Mouse (Mus musculus) liver, embryonic 14.5 days (tissue): ENCODE data around the gene Icam5. TPM values are rescaled to one million over a fixed set of nuclear protein-coding genes. Genes with fewer than 3 reads are reported as not detected.

Experiments
- ATAC-seq: fragments of 200-750 bp; cut with Nextera tagmentation; 2 replicates; pipeline ENCODE4 v1.8.0; 2017; ENCODE audit warnings: moderate number of reproducible peaks, mild to moderate bottlenecking, moderate library complexity; ENCODE audit not compliant: insufficient read depth
- DNase-seq, 3 experiments: peaks; one replicate each; pipeline ENCODE4 v3.0.0-alpha.2; 2012 to 2013; ENCODE audit warnings: low read depth in 3 of 3, low spot score in 3 of 3
- H3K27ac ChIP-seq: fragments of 300-500 bp; sonication (generic); 2 replicates; pipeline ENCODE4 v1.5.1; 2014; ENCODE audit warnings: moderate library complexity, mild to moderate bottlenecking, control low read depth, inconsistent platforms
- H3K27me3 ChIP-seq: fragments of 300-500 bp; sonication (generic); 2 replicates; pipeline ENCODE4 v1.6.1; 2014; ENCODE audit warnings: mild to moderate bottlenecking, low read length, moderate library complexity; ENCODE audit not compliant: control insufficient read depth, insufficient read depth
- H3K36me3 ChIP-seq: fragments of 300-500 bp; sonication (generic); replicated peaks from 2 replicates; pipeline ENCODE4 v1.6.1; 2014; ENCODE audit warnings: low read depth; ENCODE audit not compliant: control insufficient read depth, insufficient read depth
- H3K4me1 ChIP-seq, 2 experiments: fragments of 200-500 bp in 1 of 2; fragments of 300-500 bp in 1 of 2; sonication (generic) in 1 of 2; replicated peaks; 2 replicates each; pipeline ENCODE4 v1.6.1; 2012 to 2014; ENCODE audit warnings: antibody characterized with exemption in 1 of 2, inconsistent platforms in 1 of 2, low read length in 1 of 2; ENCODE audit not compliant: control insufficient read depth in 2 of 2, insufficient read depth in 2 of 2
- H3K4me2 ChIP-seq: fragments of 300-500 bp; sonication (generic); 2 replicates; pipeline ENCODE4 v1.6.1; 2014; ENCODE audit warnings: low read depth, mild to moderate bottlenecking, control low read depth, moderate library complexity
- H3K4me3 ChIP-seq, 2 experiments: fragments of 200-500 bp in 1 of 2; fragments of 300-500 bp in 1 of 2; sonication (generic) in 1 of 2; 2 replicates each; pipeline ENCODE4 v1.5.1; 2012 to 2014; ENCODE audit warnings: low read depth in 2 of 2, low read length in 2 of 2, mild to moderate bottlenecking in 2 of 2, control low read depth in 1 of 2, inconsistent platforms in 1 of 2, moderate library complexity in 1 of 2; ENCODE audit not compliant: insufficient read depth in 1 of 2
- H3K9ac ChIP-seq: fragments of 300-500 bp; sonication (generic); replicated peaks from 2 replicates; pipeline ENCODE4 v1.6.1; 2014; ENCODE audit warnings: mild to moderate bottlenecking, control low read depth, moderate library complexity
- H3K9me3 ChIP-seq: fragments of 300-500 bp; sonication (generic); 2 replicates; pipeline ENCODE4 v1.6.1; 2016; ENCODE audit warnings: low read length, mixed read lengths; ENCODE audit not compliant: control insufficient read depth
- CTCF ChIP-seq: IDR thresholded peaks from 2 replicates; pipeline ENCODE4 v1.5.1; 2016; ENCODE audit warnings: antibody characterized with exemption, low read depth, control low read depth
- EP300 ChIP-seq: IDR thresholded peaks from 2 replicates; pipeline ENCODE4 v1.6.1; 2016; ENCODE audit warnings: antibody characterized with exemption, low read depth
- WGBS: fragments of 180-500 bp; shearing (Covaris S2); extraction: QIAGEN DNeasy Blood & Tissue Kit; methylation state at CpG from one replicate; pipeline ENCODE4 v1.1.7; 2014; ENCODE audit not compliant: insufficient replicate concordance; 5-methylcytosine and 5-hydroxymethylcytosine counted together
- microRNA counts: library from miRNA; unstranded; fragments of <30 nt; microRNA quantifications from one replicate; lab custom pipeline; 2016
- microRNA-seq: library from miRNA; unstranded; fragments of <30 nt; microRNA quantifications from one replicate; pipeline ENCODE4, GENCODE M21; 2016
- polyA plus RNA-seq, 2 experiments: library from polyadenylated mRNA; depleted of rRNA in 1 of 2; stranded (reverse) in 1 of 2; unstranded in 1 of 2; fragments of >200 nt; fragmentation: Nextera tagmentation in 1 of 2; extraction: Ambion mirVana in 1 of 2; gene quantifications; 2 replicates each; pipeline versions ENCODE4 v1.2.1 to v1.2.3; 2012 to 2014

Icam5 gene
- polyA plus RNA-seq, 2 experiments = 0.28 to 0.87 TPM

GRCm38 (mm10) chr9:21074173-21074572 lies 42.3 kb downstream of the Icam5 start:
- Histone ChIP-seq H3K4me3 (no peak overlapping the region), H3K4me1 (peaks cover 8 to 16% of the 10 kb centered on the region in 2 experiments), H3K9me3 (no peaks in the 10 kb centered on the region), H3K27ac (no peak overlapping the region), H3K4me2 (peak overlapping the region; percentile 95), H3K27me3 (no peaks in the 10 kb centered on the region), H3K9ac (no peak overlapping the region), H3K36me3 (peaks cover 40% of the 10 kb centered on the region)
- WGBS = 71% methylated on average over 1 of the region's 1 CpGs
- ATAC-seq = no peak
- TF ChIP-seq EP300 (no peak), CTCF (no peak)
- no peak for DNase-seq

GRCm38 (mm10) chr9:21075625-21076024 lies 43.8 kb downstream of the Icam5 start:
- Histone ChIP-seq H3K9me3 (no peaks in the 10 kb centered on the region), H3K27me3 (no peaks in the 10 kb centered on the region), H3K9ac (no peak overlapping the region), H3K36me3 (peaks cover 55% of the 10 kb centered on the region), H3K4me3 (no peak overlapping the region), H3K27ac (no peak overlapping the region), H3K4me2 (no peak overlapping the region), H3K4me1 (peaks cover 8 to 16% of the 10 kb centered on the region in 2 experiments)
- TF ChIP-seq EP300 (no peak), CTCF (no peak)
- DNase-seq (no peak), ATAC-seq (no peak)
- WGBS = 83% methylated on average over 3 of the region's 3 CpGs

- peaks cover 92% of the 10 kb centered on the region for H3K36me3 ChIP-seq
- no peak overlapping the region for H3K9ac ChIP-seq
- WGBS = 76% methylated on average over 9 of the region's 9 CpGs
- H3K9me3 ChIP-seq = no peaks in the 10 kb centered on the region
- no peaks in the 10 kb centered on the region; a peak in 1 of 4 replicates for H3K4me1 ChIP-seq
- no peak overlapping the region for H3K4me2 ChIP-seq
- H3K4me3 ChIP-seq = no peak overlapping the region
- H3K27ac ChIP-seq = no peak overlapping the region
- no peak for TF ChIP-seq CTCF
- no peak for TF ChIP-seq EP300
- ATAC-seq = no peak
- H3K27me3 ChIP-seq = no peaks in the 10 kb centered on the region
- no peak for DNase-seq
These were observed 49.3 kb downstream of the Icam5 start for GRCm38 (mm10) chr9:21081127-21081526.

GRCm38 (mm10) chr9:21083324-21083723 lies 51.5 kb downstream of the Icam5 start:
- Histone ChIP-seq H3K27ac (no peak overlapping the region), H3K4me1 (no peaks in the 10 kb centered on the region; a peak in 1 of 4 replicates), H3K27me3 (no peaks in the 10 kb centered on the region), H3K36me3 (peaks cover 92% of the 10 kb centered on the region), H3K4me3 (no peak overlapping the region), H3K4me2 (no peak overlapping the region), H3K9ac (no peak overlapping the region), H3K9me3 (no peaks in the 10 kb centered on the region)
- DNase-seq (no peak), ATAC-seq (peak; percentile 54; the same call in 1 of the 2 replicates)
- no peak for TF ChIP-seq CTCF
- peak; percentile 40; the same call in 1 of the 2 replicates for TF ChIP-seq EP300
- WGBS = 42% methylated on average over 3 of the region's 3 CpGs

MicroRNAs encoded within 50 kb of the gene (microRNA counts, 519-probe panel; counts per million panel counts)
- 69.9 counts per million for microRNA mmu-miR-1900 (lab: Ali Mortazavi, UCI)

Small RNAs within 50 kb of the gene (microRNA-seq; reads per million reads assigned to microRNA genes)
- gene Mir1900 = not detected
- not detected for gene Mir7082

Other genes with a start within 250 kb of the Icam5 start
- gene Col5a3, start 217.0 kb upstream of the Icam5 start, polyA plus RNA-seq (2012; rRNA removed) = 0.05 and 0.08 TPM in 2 replicates
- 0.03 and 0.10 TPM in 2 replicates for gene Col5a3, start 217.0 kb upstream of the Icam5 start, polyA plus RNA-seq (2014; fragmentation: Nextera tagmentation; extraction: Ambion mirVana)
- gene Rdh8, start 213.6 kb upstream of the Icam5 start, polyA plus RNA-seq (2012; rRNA removed) = not detected in 2 replicates
- gene Rdh8, start 213.6 kb upstream of the Icam5 start, polyA plus RNA-seq (2014; fragmentation: Nextera tagmentation; extraction: Ambion mirVana) = not detected in 2 replicates
- 11.5 and 13.0 TPM in 2 replicates for gene A230050P20Rik, start 163.4 kb upstream of the Icam5 start, polyA plus RNA-seq (2012; rRNA removed)
- gene A230050P20Rik, start 163.4 kb upstream of the Icam5 start, polyA plus RNA-seq (2014; fragmentation: Nextera tagmentation; extraction: Ambion mirVana) = 1.1 and 1.7 TPM in 2 replicates
- 8.1 and 9.3 TPM in 2 replicates for gene Angptl6, start 152.3 kb upstream of the Icam5 start, polyA plus RNA-seq (2012; rRNA removed)
- gene Angptl6, start 152.3 kb upstream of the Icam5 start, polyA plus RNA-seq (2014; fragmentation: Nextera tagmentation; extraction: Ambion mirVana) = 6.8 and 7.6 TPM in 2 replicates
- gene Ppan, start 143.9 kb upstream of the Icam5 start, polyA plus RNA-seq (2012; rRNA removed) = 70.6 and 84.8 TPM in 2 replicates
- 50.2 and 56.1 TPM in 2 replicates for gene Ppan, start 143.9 kb upstream of the Icam5 start, polyA plus RNA-seq (2014; fragmentation: Nextera tagmentation; extraction: Ambion mirVana)
- 74.2 and 104 TPM in 2 replicates for gene Eif3g, start 133.4 kb upstream of the Icam5 start, polyA plus RNA-seq (2012; rRNA removed)
- 170 and 181 TPM in 2 replicates for gene Eif3g, start 133.4 kb upstream of the Icam5 start, polyA plus RNA-seq (2014; fragmentation: Nextera tagmentation; extraction: Ambion mirVana)
- 47.6 and 55.9 TPM in 2 replicates for gene Dnmt1, start 72.2 kb upstream of the Icam5 start, polyA plus RNA-seq (2012; rRNA removed)
- 43.1 and 48.6 TPM in 2 replicates for gene Dnmt1, start 72.2 kb upstream of the Icam5 start, polyA plus RNA-seq (2014; fragmentation: Nextera tagmentation; extraction: Ambion mirVana)
- gene S1pr2, start 55.3 kb upstream of the Icam5 start, polyA plus RNA-seq (2012; rRNA removed) = 1.2 and 1.3 TPM in 2 replicates
- gene S1pr2, start 55.3 kb upstream of the Icam5 start, polyA plus RNA-seq (2014; fragmentation: Nextera tagmentation; extraction: Ambion mirVana) = 2.3 and 3.0 TPM in 2 replicates
- gene Mrpl4, start 29.3 kb upstream of the Icam5 start, polyA plus RNA-seq (2012; rRNA removed) = 36.5 and 36.7 TPM in 2 replicates
- 61.3 and 67.7 TPM in 2 replicates for gene Mrpl4, start 29.3 kb upstream of the Icam5 start, polyA plus RNA-seq (2014; fragmentation: Nextera tagmentation; extraction: Ambion mirVana)
- 5.4 and 6.9 TPM in 2 replicates for gene Icam1, start 16.1 kb upstream of the Icam5 start, polyA plus RNA-seq (2012; rRNA removed)
- 7.9 and 9.1 TPM in 2 replicates for gene Icam1, start 16.1 kb upstream of the Icam5 start, polyA plus RNA-seq (2014; fragmentation: Nextera tagmentation; extraction: Ambion mirVana)
- 61.8 and 64.1 TPM in 2 replicates for gene Icam4, start 2.7 kb upstream of the Icam5 start, polyA plus RNA-seq (2012; rRNA removed)
- gene Icam4, start 2.7 kb upstream of the Icam5 start, polyA plus RNA-seq (2014; fragmentation: Nextera tagmentation; extraction: Ambion mirVana) = 204 and 223 TPM in 2 replicates
- gene Zglp1, start 35.0 kb downstream of the Icam5 start, polyA plus RNA-seq (2012; rRNA removed) = 0.21 and 0.49 TPM in 2 replicates
- gene Zglp1, start 35.0 kb downstream of the Icam5 start, polyA plus RNA-seq (2014; fragmentation: Nextera tagmentation; extraction: Ambion mirVana) = 0.57 TPM in 1 of 2 replicates, not detected in the other
- gene Gm49373, start 41.0 kb downstream of the Icam5 start, polyA plus RNA-seq (2012; rRNA removed) = 0.47 and 0.94 TPM in 2 replicates
- 0.32 and 0.46 TPM in 2 replicates for gene Gm49373, start 41.0 kb downstream of the Icam5 start, polyA plus RNA-seq (2014; fragmentation: Nextera tagmentation; extraction: Ambion mirVana)
- gene Fdx1l, start 41.5 kb downstream of the Icam5 start, polyA plus RNA-seq (2012; rRNA removed) = 27.5 and 31.1 TPM in 2 replicates
- gene Fdx1l, start 41.5 kb downstream of the Icam5 start, polyA plus RNA-seq (2014; fragmentation: Nextera tagmentation; extraction: Ambion mirVana) = 37.3 and 37.9 TPM in 2 replicates
- gene Gm38431, start 59.9 kb downstream of the Icam5 start, polyA plus RNA-seq (2012; rRNA removed) = 2.4 and 5.6 TPM in 2 replicates
- 0.91 and 1.5 TPM in 2 replicates for gene Gm38431, start 59.9 kb downstream of the Icam5 start, polyA plus RNA-seq (2014; fragmentation: Nextera tagmentation; extraction: Ambion mirVana)
- 21.4 and 23.4 TPM in 2 replicates for gene Raver1, start 59.9 kb downstream of the Icam5 start, polyA plus RNA-seq (2012; rRNA removed)
- 23.4 and 28.4 TPM in 2 replicates for gene Raver1, start 59.9 kb downstream of the Icam5 start, polyA plus RNA-seq (2014; fragmentation: Nextera tagmentation; extraction: Ambion mirVana)
- gene Tyk2, start 99.2 kb downstream of the Icam5 start, polyA plus RNA-seq (2012; rRNA removed) = 5.7 and 6.2 TPM in 2 replicates
- gene Tyk2, start 99.2 kb downstream of the Icam5 start, polyA plus RNA-seq (2014; fragmentation: Nextera tagmentation; extraction: Ambion mirVana) = 4.0 and 5.1 TPM in 2 replicates
- gene Cdc37, start 117.9 kb downstream of the Icam5 start, polyA plus RNA-seq (2012; rRNA removed) = 36.8 and 123 TPM in 2 replicates
- 118 and 129 TPM in 2 replicates for gene Cdc37, start 117.9 kb downstream of the Icam5 start, polyA plus RNA-seq (2014; fragmentation: Nextera tagmentation; extraction: Ambion mirVana)
- 1.3 and 1.4 TPM in 2 replicates for gene Pde4a, start 133.6 kb downstream of the Icam5 start, polyA plus RNA-seq (2012; rRNA removed)
- 1.1 and 1.4 TPM in 2 replicates for gene Pde4a, start 133.6 kb downstream of the Icam5 start, polyA plus RNA-seq (2014; fragmentation: Nextera tagmentation; extraction: Ambion mirVana)
- gene Keap1, start 207.3 kb downstream of the Icam5 start, polyA plus RNA-seq (2012; rRNA removed) = 15.1 and 15.8 TPM in 2 replicates
- 15.6 and 16.4 TPM in 2 replicates for gene Keap1, start 207.3 kb downstream of the Icam5 start, polyA plus RNA-seq (2014; fragmentation: Nextera tagmentation; extraction: Ambion mirVana)
- 0.06 TPM in 2 replicates for gene S1pr5, start 216.4 kb downstream of the Icam5 start, polyA plus RNA-seq (2012; rRNA removed)
- 0.09 and 0.10 TPM in 2 replicates for gene S1pr5, start 216.4 kb downstream of the Icam5 start, polyA plus RNA-seq (2014; fragmentation: Nextera tagmentation; extraction: Ambion mirVana)
- gene Atg4d, start 233.2 kb downstream of the Icam5 start, polyA plus RNA-seq (2012; rRNA removed) = 21.5 and 38.9 TPM in 2 replicates
- 69.3 and 78.1 TPM in 2 replicates for gene Atg4d, start 233.2 kb downstream of the Icam5 start, polyA plus RNA-seq (2014; fragmentation: Nextera tagmentation; extraction: Ambion mirVana)